Mouse (Mus musculus): Measurements from ENCODE around the gene Ppp1r1c.
"Not testable (repeated sequence)": the region's sequence is repeated elsewhere in the genome, so short reads cannot be mapped to it uniquely, and the experiment has no call there.

The Ppp1r1c gene

DNA sequence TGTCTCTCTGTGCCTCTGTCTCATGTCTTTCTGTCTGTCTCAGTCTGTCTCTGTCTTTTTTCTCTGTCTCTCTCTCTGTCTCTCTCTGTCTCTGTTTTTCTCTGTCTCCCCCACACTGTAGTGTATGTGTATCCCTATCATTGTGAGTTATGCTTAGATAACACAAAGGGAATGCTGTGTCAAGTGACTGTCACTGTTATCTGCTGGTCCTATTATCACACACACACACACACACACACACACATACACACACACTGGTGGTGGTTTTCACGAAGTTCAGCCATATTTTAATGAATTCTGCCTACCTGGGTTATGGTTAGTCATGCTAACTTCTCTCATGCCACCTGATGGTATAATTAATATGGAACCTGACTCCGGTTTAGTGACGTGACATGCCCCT is 44.1 kb downstream of the Ppp1r1c start:
- no peak for DNase-seq

DNA sequence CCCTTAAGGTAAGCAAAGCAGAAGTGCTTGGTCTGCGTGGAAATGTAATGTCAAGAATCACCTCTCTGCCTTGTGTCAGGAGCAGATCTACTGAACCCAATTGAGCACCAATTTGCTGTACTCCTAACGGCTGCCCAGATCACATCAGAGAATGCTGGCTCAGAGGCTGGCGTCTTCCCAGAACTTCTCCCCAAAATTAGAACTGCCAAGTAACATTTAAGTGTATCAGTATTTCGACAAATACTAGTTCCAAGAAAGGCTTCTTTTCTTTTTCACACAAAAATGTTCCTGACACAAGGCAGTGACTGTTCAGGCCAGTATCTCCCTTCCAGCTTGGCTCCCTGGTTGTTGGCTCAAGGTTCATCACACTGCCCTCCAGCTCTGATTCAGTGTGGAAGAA is 52.4 kb downstream of the Ppp1r1c start:
- peak; percentile 39 for DNase-seq

DNA sequence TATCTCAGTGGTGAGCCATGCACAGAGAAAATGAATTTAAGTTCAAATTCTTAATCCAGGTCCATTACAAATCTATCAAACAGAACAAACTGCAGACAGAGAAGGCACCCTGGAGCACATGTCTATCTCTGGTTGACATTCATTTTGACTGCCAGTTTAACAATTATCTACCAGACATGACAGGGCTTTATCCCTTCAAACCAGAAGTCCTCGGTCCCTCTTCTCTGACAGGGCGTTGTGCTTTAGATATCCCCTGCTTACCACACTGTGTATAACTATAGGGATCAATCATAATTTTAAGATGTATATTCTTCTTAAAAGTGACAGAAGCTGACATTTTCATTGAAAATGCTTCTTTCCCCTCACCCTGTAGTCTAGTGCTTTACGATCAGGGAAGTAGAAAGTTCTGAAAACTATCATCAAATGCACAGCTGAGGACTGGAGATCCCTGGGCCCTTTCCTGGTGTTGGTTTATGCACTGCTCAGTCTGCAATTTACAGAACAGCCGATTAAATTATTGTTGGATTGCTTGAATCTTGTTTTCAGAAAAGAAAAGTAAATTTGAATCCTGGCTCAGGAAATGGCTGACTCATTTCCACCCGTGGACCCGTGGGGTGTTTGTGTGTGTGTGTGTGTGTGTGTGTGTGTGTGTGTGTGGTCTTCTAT is 55.3 kb downstream of the Ppp1r1c start:
- no peak for DNase-seq

DNA sequence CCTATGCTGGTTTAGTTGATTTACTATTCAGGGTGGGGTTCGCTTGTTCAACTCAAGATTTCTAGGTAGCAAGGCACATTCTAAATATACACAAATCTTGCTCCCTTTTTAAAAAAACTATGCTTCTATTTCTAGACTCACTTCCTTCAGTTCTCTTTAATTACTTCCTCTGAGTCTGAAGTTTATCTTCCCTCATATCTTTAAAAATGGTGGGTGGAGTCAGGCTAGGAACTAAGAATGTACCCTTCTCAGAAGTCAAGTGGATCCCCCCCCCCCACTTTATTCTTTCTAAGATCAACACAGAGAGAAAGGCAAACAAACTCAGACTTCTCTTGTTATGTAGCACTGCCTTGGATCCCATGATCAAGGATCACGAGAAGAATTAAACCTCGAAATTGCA is 57.5 kb downstream of the Ppp1r1c start:
- DNase-seq = no peak

DNA sequence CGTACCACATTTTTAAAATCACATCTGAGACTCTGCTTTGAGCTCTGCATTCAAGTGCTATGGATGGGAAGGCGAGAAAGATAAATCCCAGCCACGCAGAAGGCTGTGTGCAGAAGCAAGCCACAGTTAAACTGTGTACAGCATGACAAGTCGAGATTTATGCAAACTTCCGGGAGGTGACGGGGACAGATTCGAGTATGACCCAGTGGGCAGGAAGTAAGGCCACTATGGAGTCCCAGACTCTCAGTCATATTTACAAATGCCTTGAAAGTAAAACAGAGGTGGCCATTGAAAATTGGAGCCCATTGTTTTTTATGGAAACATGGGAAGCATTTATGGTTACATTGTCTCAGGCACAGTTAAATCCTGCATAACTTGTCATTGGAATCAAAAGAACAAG is 58.1 kb downstream of the Ppp1r1c start:
- no peak for DNase-seq

DNA sequence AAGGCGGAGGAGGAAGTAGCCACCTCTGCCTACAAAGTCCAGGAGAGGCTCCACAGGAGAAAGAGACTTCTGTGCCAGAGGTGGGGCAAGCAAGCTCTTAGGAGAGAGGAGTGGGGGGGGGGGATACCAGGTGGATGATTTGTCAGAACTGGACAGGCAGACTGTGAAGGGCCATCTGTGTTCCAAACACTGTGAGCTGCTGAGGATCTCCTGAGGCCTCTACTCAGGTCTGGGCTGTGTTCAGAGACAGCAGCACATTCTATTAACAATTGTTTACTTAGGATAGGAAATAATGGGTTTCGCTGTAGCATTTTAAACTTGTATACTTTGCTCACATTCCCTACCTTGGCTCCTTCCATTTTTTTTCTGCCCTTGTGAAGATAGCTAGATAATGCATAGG is 61.0 kb downstream of the Ppp1r1c start:
- DNase-seq = no peak

DNA sequence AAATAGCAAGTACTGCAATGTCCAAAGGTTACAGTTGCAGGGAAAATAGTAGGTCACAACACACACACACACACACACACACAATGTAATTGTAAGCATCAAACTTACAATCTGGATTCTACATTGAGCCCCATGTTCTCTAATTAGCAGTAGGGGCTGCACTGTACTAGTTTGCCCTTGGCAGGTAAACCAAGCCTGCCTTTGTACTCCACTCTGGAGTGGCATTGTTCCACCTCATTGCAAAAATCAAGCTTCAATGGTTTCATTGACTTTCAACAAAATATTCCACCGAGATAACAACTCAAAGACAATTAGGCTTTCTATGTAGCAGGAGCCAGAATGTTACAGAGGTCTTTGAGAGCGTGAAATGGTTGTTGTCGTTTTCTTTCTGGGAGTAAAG is 62.7 kb downstream of the Ppp1r1c start:
- DNase-seq = no peak

DNA sequence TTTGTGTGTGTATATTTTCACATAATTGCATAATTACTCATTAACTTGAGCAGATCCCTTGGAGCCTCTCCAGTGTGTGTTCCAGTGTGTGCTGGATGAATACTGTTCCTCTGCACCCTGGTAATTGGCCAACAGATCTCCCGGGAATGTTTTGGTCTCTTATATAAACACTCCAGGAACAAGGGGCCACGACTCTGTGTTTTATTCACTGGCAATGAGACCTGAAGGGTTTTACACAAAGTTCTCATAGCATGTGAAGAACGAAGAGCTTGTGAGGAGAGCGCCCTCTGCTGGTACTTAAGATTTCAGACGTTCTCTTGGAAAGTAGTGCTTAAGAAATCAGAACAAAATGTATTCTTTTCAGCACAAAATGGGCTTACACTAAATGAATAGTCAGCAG is 66.8 kb downstream of the Ppp1r1c start:
- peak; percentile 66 for DNase-seq

DNA sequence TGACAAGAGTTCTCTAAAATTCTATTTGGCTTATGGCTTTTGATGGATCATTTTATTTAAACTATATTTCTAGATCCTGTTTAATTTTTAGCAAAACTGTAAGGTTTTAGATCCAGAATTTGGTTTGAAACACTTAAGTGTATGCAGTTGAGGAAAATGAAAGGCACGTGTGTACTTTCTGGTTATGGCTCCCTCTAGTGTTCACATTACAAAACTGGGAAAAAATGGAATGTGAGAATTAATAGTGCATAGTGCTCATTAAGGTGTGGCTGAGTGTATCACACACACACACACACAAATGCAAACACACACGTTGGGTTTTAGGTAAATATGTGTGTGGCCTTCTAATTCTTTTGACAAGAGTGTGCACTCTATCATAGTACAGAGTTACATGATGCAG is 70.2 kb downstream of the Ppp1r1c start:
- DNase-seq = no peak

DNA sequence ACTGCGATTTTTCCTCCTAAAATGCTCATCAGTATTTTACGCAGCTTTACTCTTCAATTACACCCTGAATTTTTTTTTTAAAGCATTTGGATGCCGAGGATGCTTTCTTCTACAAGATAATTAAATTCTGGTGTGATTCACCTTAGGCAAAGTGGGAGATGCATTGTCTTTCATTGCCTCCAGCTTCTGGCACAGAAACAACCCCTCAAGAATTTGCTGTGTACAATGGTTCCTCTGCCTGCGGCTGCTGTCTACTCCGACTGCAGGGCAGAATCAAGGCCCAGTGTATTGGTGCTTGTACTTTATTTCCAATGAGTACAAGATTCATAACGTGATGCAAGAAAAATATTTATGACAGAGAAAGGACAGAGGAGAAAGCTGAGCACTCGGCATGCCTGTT is 73.2 kb downstream of the Ppp1r1c start:
- DNase-seq = no peak

DNA sequence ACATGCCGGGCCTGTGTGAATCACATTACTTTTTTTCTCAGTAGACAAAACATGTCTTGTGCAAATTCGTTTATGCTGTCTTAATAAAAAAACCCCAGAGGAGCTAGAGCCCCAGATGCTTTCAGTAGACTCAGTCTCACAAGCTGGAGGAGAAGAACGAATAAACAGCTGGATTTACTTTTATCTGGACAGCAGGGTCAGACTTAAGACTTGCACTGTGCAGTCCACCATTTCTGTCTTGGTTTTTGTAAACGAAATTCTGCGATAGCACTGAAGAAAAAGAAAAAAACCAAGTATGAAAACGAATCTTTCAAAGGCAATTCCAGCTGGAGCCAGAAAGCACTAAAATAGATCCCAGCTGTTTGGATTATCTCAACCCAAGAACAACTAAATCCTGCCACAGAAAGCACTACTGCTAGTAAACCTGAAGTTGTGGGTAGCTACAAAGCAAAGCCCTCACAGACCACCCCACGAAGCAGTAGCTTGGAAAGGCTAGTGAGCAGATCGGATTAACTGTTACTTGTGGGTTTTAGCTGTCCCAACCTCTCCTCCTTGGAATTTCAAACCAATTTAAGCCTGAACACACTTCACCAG is 78.1 kb downstream of the Ppp1r1c start:
- no peak for DNase-seq

DNA sequence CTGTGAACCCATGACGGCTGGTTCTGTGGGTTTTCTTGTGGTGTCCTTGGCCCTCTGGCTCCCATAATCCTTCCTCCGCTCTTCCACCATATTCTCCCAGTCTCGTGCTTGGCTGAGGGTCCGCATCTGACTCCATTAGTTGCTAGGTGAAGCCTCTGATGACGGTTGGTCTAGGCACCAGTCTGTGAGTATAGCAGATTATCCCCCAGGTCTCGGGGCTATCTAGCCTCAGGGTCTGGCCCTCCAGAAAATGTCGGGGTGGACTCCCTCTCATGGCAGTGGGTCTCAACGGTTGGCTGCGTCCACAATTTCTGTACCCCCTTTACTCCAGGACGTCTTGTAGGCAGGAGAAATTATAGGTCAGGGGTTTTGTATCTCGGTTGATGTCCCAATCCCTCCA is 78.9 kb downstream of the Ppp1r1c start:
- no peak for DNase-seq

DNA sequence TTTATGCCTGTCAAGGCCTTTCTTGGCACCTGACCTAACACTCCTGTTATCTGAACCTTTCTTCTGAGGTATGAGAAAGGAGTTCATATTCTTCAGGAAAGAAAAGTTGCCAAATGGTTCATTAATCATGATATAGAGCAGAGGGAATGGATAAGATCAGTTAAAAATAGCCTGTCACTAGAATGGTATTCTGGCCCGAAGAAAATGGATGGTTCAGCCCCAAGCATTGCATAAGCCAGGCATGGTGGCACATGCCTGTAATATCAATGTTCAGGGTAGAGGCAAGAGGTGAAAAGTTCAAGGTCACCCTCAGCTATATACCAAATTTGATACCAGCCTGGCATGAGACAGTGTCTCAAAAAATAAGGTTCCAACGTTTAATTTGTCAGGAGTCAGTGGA is 85.6 kb downstream of the Ppp1r1c start:
- DNase-seq = no peak

DNA sequence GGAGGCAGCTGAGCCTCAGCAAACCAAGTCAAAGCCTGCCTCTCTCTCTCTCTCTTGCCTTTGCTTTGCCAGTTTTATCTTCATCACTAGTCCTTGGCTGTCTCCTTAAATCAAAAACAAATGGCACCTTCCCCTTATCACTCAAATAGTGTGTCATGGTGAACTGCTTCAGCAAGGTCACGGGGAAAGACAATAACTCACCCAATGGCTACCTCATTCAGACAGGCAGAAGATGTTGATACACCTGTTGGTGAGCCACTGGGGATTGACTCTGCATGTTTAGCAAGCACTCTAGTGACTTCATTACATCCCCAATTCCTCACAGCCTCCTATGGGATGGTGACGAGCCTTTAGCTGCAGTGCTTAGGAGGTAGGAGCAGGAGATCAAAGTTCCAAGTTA is 89.9 kb downstream of the Ppp1r1c start:
- no peak for DNase-seq

DNA sequence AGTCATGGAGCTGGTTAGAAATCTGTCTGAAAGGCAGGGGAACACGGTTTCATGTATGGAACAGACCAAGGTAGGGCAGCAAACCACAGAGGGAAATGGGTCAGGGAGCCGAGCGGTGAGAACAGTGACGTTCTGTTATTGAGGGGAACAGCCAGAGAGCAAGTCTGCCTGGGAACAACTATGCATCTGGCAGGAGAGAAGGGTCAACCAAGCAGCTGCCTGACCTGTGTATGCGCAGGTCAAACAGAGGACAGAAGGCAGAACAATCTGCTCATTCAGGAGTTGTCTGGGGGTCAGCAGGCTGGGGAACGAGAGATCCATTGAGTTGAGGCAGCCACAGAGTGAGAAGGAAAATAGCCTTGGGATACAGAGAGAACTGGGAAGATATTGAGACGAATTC is 91.0 kb downstream of the Ppp1r1c start:
- DNase-seq = no peak

DNA sequence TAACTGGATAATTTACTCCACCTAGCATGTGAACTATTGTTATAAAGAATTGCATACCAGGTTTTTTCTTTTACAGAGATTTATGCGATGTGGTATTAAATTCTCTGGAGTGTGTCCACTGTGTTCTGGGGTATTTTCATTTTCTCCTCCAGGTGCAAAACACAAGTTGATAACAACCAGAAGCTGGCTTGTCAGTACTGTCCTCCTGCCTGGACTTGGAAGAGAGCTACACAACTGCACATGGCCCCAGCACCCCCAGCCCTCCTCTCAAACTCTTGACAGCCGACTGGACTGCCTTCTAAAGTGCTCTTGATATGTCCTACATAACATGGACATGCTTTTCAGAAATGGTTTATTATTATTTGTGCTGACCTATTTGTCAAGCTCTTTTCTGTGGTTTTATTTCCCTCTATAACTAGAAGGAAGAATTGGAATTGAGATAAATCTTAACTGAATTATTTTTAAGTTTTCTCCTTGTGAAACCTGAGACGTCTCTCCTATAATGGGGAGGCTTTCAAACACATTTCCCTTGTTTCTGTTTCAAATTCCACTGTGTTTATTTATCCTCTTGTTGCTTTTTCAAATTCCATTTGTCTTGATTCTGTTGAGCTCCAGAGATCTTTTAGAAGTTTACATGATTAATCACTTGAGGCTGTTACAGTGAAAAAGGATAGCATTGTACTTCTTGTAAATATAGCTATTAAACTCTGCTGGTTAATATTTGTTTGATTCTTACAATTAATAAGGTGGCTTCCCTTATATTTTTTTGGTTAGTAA is 108.3 kb downstream of the Ppp1r1c start:
- no peak for DNase-seq

DNA sequence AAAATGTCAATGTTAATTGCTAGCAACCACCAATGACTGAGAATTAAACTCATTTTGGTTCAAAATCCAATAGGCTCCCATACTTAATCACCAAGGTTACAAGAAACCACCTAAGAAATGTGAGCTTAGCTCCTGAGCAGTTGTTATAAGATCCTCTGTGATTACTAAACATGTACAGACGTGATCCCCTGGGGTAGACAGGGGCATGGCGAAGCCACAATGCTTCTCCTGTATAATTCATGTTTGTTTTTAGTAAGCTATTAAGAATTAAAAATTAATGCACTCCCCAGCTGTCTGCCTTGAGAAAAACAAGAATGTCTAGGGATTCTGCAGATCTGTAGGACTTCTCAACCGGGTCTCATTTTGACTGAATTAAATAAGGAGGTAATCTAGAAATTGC is 112.0 kb downstream of the Ppp1r1c start:
- DNase-seq = no peak

DNA sequence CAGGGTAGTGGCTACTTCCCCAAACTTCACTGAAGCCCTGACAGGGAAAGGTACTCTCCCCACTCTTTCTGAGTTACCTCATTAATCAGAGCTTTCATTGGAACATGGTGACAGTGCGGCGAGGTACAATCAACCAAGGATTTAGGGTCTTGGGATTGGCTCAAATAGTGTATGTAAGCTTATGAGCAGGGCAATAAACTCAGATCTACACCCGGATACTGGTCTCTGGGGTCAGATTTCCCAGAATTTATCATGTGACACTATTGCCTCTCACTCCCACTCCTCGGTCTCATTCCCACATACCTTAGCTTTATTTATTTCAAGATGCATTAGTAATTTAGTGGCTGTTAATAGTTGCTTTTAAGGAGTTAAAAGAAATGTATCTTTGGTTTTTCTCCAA is 118.3 kb downstream of the Ppp1r1c start:
- no peak for DNase-seq

DNA sequence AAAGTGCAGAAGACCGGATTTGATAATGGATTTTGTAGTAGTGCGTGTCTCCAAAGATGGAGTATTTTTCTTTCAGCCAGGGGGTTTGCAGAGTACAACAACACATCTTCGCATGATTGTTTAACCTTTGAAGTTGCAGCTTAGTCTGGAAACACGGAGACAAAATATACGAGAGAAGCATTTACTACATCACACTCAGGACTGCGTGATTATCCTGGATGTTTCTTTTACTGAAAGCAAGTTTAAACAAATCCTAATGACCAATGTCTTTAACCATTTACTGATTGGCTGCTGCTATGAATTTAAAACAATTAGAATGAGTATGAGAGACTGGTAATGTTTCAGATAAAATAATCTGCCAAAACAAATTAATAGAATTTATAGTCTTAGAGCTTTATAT is 131.5 kb downstream of the Ppp1r1c start:
- DNase-seq = no peak

DNA sequence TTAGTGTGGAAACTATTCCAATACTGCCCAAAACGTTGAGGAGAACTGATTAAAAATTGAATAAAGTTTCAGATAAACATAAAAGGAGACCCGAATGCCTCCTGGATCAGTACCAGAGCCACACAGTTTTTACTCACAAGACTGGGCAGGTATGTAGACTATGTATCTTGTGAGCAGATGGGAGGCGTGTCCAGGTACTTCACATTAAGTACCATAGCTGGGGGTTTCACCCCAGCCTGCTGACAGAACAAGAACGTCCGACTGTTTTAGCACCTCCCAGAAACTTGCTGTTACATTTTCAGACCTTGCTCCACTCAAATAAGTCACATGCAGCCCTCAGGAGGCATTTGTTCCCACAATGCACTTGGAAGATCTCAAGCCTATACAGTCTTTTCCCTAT is 131.9 kb downstream of the Ppp1r1c start:
- no peak for DNase-seq

DNA sequence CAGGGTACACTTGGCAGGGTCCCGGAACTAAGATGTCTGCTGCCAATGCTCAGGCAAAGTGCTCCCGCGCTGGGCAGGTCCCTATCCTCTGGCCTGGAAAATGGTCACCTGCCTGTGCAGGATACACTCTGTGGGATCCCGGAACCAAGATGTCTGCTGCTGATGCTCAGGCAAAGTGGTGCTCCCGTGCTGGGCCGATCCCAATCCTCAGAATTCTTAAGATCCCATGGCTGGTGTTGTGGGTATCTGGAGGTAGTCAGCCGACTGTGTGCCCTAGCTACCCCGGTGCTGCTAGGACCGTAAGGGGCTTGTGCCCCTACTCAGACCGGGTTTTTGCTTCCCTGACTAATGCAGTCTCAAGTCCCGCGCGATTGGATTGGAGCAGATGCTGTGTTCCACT is 139.8 kb downstream of the Ppp1r1c start:
- not testable (repeated sequence) for DNase-seq

DNA sequence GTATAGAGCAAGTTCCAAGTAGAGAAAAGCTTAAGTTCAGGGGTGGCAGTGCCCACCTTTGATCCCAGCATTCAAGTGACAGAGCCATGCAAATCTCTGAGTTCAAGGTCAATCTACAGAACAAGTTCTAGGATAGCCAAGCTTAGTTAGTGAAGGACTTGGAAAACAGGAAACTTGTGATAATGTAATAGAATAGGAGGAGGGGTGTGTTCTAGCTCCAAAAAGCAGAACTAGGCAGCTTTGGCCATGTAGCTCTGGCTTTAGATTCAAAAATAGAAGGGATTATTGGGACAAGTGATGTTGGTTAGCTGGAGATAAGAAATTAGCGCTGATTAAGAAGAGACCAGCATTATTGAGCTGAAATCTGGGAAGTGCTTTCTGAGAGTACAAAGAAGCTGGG is 149.3 kb downstream of the Ppp1r1c start:
- no peak for DNase-seq

DNA sequence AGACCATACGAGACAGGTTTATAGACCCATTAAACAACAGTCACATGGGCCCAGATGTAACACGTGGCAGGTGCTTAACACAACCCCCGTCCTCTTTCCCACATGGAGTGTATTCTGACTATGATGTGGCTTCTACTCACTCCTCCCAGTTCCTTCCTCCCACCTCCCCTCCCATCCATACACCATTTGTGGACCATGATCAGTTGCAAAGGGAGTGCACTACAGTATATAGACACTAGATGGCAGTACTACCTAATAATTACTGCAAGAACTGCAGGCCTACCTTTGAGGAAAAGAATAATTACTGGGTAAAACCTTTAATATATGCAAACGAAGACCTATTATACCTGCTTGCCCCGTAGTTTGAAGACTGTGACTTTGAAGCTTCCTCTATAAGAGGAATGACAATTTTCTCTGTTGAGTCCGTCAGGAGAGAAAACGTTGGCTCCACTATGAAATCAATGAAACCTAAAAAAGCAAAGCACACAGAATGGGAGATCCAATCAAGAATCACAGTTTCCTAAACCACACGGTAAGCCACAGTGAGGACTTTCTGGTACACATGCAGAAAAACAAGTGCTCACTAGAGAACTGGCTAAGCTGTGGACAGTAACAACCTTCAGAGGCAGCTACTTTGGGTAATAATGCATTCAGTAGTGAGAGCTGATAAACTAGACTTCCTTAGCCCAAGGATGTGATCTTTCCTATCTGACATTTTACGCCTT is 157.9 kb downstream of the Ppp1r1c start:
- peak; percentile 54 for DNase-seq
